Mouse (Mus musculus) heart, postnatal 36 days (tissue): ENCODE data around the gene Pfkfb2. TPM values are rescaled to one million over a fixed set of nuclear protein-coding genes. Genes with fewer than 3 reads are reported as not detected.

Experiments used
- DNase-seq, 2 experiments: peaks; one replicate each; pipeline ENCODE4 v3.0.0; 2021 to 2022
- intact Hi-C: fragments of 180-260 bp; cut with DNase I; formaldehyde crosslinking; loops from one replicate; pipeline ENCODE4 v1.15.1; 2025
- total RNA-seq, 2 experiments: library from RNA; stranded (reverse); gene quantifications; 2 replicates each; pipeline ENCODE4 v1.2.3; 2021

The Pfkfb2 gene
- total RNA-seq: 10 to 100 TPM; 63.8 to 76.3 TPM

- intact Hi-C loops: no loop called here
- DNase-seq: no peak
These were observed at the start of gene Pfkfb2 for GRCm38 (mm10) chr1:130729153-130729552. Gene Pfkfb2 (minus strand): TSS chr1:130729253.

- intact Hi-C loops: no loop called here
- DNase-seq: no peak
These were observed 47.6 kb upstream of the Pfkfb2 start for GRCm38 (mm10) chr1:130776645-130777044.

GRCm38 (mm10) chr1:130775691-130776331 is 46.8 kb upstream of the Pfkfb2 start:
- intact Hi-C loops: no loop called here
- no peak for DNase-seq

- intact Hi-C loops: no loop called here
- DNase-seq: no peak
These were observed 46.2 kb upstream of the Pfkfb2 start for GRCm38 (mm10) chr1:130775234-130775633.

- intact Hi-C loops: no loop called here
- no peak for DNase-seq
These were observed 42.0 kb upstream of the Pfkfb2 start for GRCm38 (mm10) chr1:130770981-130771494.

GRCm38 (mm10) chr1:130770487-130770886 is 41.4 kb upstream of the Pfkfb2 start:
- intact Hi-C loops: no loop called here
- DNase-seq: no peak

GRCm38 (mm10) chr1:130769925-130770324 is 40.9 kb upstream of the Pfkfb2 start:
- intact Hi-C loops: no loop called here
- no peak for DNase-seq

- intact Hi-C loops: no loop called here
These were observed 38.0 kb upstream of the Pfkfb2 start for GRCm38 (mm10) chr1:130767066-130767465.

GRCm38 (mm10) chr1:130764027-130764461 is 35.0 kb upstream of the Pfkfb2 start:
- DNase-seq: no peak
- intact Hi-C loops: no loop called here

More at GRCm38 (mm10) chr1:130767066-130767465, 38.0 kb upstream of the Pfkfb2 start:
- DNase-seq: no peak

- intact Hi-C loops: no loop called here
- no peak for DNase-seq
These were observed 33.1 kb upstream of the Pfkfb2 start for GRCm38 (mm10) chr1:130762045-130762760.

- intact Hi-C loops: no loop called here
- DNase-seq: no peak
These were observed 32.5 kb upstream of the Pfkfb2 start for GRCm38 (mm10) chr1:130761597-130761996.

GRCm38 (mm10) chr1:130759689-130760088 is 30.6 kb upstream of the Pfkfb2 start:
- DNase-seq: no peak
- intact Hi-C loops: no loop called here

- intact Hi-C loops: no loop called here
- no peak for DNase-seq
These were observed 17.8 kb upstream of the Pfkfb2 start for GRCm38 (mm10) chr1:130746819-130747218.

GRCm38 (mm10) chr1:130745591-130745990 is 16.5 kb upstream of the Pfkfb2 start:
- DNase-seq: no peak
- intact Hi-C loops: no loop called here

GRCm38 (mm10) chr1:130744961-130745360 is 15.9 kb upstream of the Pfkfb2 start:
- intact Hi-C loops: no loop called here

GRCm38 (mm10) chr1:130744217-130744616 is 15.2 kb upstream of the Pfkfb2 start:
- intact Hi-C loops: no loop called here
- no peak for DNase-seq

More at GRCm38 (mm10) chr1:130744961-130745360, 15.9 kb upstream of the Pfkfb2 start:
- DNase-seq: no peak

- intact Hi-C loops: no loop called here
- no peak for DNase-seq
These were observed 14.7 kb upstream of the Pfkfb2 start for GRCm38 (mm10) chr1:130743775-130744174.

GRCm38 (mm10) chr1:130742201-130742600 is 13.1 kb upstream of the Pfkfb2 start:
- no peak for DNase-seq
- intact Hi-C loops: no loop called here

- DNase-seq: no peak
These were observed 12.0 kb upstream of the Pfkfb2 start for GRCm38 (mm10) chr1:130740781-130741720.

GRCm38 (mm10) chr1:130740227-130740648 is 11.2 kb upstream of the Pfkfb2 start:
- intact Hi-C loops: no loop called here
- peak; percentile 11 to 16 for DNase-seq

More at GRCm38 (mm10) chr1:130740781-130741720, 12.0 kb upstream of the Pfkfb2 start:
- intact Hi-C loops: no loop called here

GRCm38 (mm10) chr1:130739636-130740035 is 10.6 kb upstream of the Pfkfb2 start:
- DNase-seq: no peak

More at GRCm38 (mm10) chr1:130739636-130740035, 10.6 kb upstream of the Pfkfb2 start:
- intact Hi-C loops: no loop called here
